Mouse (Mus musculus): ENCODE results near the gene Cabp1.

DNA sequence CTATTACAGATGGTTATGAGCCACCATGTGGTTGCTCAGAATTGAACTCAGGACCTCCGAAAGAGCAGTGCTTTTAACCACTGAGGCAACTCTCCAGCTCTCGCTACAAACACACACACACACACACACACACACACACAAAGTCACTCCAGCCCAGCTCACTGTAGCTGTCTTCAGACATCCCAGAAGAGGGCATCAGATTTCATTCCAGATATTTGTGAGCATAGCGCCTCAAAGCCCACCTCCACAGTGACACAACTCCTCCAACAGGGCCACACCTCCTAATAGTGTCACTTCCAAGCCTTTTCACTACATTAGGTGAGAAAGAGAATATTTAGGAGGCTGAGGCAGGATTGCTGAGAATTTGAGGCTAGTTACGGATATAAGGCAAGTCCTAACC lies 55.1 kb downstream of the Cabp1 start:
- TF ChIP-seq POLR2A (IDR thresholded peaks at IDR 0.05; ENCODE audit: insufficient read length, low read depth) (no peak), USF1 (IDR thresholded peaks at IDR 0.05; ENCODE audit: low read depth) (no peak), REST (IDR thresholded peaks at IDR 0.05; ENCODE audit: insufficient read depth, insufficient read length) (no peak), E2F4 (IDR thresholded peaks at IDR 0.05; ENCODE audit: insufficient read depth) (no peak), MAX (IDR thresholded peaks at IDR 0.05; ENCODE audit: low read depth) (no peak), MYOD1 (IDR thresholded peaks at IDR 0.05; ENCODE audit: control insufficient read depth in 1 of 3, insufficient read length in 2 of 3, low read depth in 2 of 3) (no peak)

All from myocyte (in vitro differentiated cells).